Mouse (Mus musculus) brain, adult 2 months (tissue): ENCODE data around the gene Tada2b.
A peak's percentile ranks its signal among the peaks of the same experiment; 100 is the strongest.

Experiments used
- DNase-seq: peaks from one replicate; pipeline ENCODE4 v3.0.0; 2011; ENCODE audit warnings: low read depth, low spot score

Tada2b gene

DNA sequence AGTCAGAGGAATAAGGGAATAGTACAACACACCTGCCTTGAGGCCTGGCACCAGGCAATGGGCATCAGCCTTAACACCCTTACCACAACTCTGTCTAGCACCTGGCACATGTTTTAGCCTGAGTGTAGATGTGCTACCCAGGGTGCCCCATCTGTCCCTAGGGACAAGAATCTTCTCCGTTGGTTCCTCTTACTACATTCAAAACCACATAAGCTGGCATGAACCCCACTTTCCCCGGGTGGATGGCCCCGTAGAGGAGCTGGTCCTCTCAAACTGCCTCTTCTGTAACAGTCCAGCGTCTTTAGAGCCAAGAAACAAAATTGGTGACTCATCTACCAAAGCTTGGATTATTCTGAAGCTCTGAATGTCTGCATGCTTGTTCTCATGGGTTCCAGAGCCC, 3.7 kb downstream of the Tada2b start:
- DNase-seq, result no peak

DNA sequence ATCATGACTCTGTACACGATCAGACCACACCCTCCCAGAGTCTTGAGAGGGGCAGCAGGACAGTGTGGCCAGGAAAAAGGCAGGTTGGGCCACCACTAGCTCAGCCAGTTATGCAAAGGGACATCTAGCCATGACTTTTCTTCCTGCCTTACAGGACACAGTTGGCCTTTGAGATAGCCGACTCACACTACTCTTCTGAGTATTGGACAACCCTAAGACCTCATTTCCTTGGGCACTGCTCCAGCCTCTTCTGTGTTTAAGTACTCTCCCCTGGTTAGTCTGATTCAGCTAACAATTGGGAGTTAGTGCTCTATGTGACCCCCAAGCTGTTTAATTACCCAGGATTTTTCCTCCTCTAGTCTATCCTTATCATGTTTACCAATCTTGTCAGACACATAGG, 4.3 kb downstream of the Tada2b start:
- no peak for DNase-seq

DNA sequence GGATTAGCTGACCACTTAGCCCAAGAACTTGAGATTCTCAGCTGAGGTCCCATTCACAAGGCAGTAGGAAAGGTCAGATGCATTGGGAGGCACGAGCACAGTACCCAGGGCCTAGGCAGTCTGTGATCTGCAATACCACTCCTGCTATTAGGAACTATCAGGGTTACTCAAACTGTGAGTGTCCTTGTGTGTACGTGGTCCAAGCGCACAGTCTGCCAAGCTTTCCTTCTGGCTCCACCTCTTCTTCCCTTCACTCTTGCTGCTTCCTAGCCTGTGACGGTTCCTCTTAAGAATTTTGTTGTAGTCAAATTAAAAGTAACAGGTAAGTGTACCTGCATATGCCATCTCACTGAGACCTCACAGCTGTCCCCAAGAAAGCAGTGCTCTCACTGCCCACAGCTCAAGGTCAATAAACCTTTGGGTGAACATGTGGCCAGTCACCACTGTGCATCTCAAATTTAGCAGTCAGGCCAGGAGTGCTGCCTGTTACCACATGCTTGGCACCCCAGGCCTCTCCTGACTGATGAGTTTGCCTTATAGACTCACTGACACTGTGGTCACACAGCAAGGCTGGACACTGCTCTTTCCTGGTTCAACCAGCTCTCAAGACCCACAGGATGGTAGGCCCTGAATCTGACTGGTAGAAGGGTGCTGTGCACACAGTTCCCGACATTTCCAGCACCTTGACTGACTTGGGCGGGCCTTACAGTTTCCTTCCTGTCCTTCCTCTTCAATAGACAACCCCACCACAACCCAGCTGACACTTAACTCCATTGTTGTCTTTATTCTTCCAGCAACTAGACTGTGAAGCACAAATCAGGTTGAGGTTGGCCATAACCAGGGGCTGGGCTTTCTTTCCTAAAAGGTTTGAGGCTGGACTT, 5.3 kb downstream of the Tada2b start:
- no peak for DNase-seq

DNA sequence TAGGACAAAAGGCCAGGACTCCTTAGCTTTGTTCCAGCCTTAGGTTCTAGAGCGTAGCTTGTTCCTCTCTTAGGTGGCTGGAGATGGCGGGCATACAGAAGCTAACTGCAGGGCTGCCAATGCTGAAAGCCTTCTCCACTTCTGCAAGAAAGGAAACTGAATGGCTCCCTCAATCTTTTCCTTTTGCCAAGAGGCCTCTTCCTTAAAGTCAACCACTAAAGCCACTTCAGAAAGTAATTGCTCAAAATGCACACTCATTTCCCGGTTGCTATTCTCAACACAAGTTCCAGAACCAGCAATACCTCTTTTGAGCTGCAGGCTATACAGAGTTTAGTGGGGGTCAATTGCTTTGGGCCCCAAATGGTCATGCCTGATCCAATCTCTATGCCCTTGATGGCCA, 6.6 kb downstream of the Tada2b start:
- no peak for DNase-seq

DNA sequence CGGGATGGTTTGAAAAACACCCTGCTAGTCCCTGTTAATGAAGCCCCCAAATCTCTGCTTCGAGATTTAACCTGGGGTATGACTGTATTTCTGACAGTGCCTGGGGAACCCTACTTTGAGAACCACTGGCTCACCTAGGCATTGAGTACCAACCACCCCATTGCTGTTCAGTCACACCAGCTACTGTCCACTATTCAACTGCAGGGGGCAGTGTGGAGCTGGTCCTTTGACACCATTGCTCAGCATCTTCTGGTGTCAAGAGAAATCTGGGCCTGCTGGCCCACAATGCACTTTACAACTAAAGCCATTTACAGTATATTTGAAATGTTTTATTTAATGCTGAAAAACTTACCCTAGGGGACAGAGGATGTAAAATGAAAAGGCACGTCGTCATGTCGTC, 9.8 kb downstream of the Tada2b start:
- DNase-seq, result peak; percentile 81

DNA sequence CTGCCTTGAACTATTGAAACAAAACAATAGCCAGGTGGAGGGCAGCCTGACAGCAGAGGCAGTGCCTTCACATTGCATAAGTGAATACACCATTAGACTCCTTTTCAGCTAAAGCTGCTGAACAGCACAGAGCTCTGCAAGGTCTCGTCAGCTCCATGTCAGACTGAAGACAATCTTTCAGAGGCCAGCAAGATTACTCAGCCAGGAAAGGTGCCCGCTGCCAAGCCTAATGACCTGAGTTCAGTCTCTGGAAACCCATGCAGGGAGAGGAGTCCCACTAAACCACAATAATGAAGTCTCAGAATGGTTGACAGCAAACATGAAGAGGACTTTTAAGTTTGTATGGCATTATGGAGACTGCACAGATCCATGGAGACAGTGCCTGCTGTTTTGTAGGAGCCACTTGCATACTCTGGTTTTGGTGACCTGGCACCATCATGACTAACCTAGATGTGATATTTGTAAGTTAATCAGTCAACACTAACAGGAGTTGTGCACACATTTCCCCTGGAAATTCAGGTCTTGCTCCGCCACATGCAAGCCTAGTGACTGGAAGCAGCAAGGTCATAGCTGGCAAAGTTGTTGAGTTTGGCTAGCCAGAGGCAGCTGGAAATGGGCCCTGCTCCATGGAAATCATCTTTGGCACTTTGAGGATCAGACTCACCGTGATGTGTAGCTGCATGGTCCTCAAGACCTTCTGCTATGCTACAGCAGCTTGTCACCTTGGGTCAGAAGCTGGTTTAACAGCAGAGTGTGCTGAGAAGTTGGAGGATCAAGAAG, 11.0 kb downstream of the Tada2b start:
- DNase-seq, result no peak

DNA sequence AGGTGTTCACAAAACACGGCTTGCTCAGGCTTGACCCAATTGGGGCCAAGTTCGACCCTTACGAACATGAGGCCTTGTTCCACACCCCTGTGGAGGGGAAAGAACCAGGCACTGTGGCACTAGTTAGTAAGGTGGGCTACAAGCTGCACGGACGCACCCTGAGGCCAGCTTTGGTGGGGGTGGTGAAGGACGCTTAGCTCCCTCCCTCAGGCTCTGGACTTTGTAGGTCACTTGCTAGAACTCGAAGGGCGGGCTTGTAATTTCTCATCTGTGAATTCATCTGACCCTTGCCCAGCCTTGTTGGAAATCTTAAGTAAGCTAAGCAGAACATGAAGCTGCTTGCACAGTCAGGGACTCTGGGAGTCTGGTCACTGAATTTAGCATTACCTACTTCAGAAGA, 12.9 kb downstream of the Tada2b start:
- no peak for DNase-seq

DNA sequence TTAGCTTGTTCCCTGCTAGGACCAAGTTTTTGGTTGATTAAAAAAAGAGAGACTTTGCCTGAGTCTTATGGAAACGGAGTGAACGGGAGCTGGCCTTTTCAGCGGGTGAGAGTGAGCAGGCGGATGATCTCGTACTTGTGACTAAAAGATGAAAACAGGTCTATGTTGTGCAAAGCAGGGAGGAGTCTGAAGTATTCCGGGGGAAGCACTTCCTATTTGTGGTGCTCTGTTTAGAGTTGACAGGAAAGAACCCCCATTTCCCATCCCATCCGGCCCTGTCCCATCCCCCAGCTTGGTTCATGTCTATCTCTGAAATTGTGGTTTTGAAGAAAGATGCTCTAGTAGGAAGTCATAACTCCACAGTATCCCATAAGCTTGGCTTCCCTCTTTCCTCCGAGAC, 18.2 kb downstream of the Tada2b start:
- DNase-seq, result no peak

DNA sequence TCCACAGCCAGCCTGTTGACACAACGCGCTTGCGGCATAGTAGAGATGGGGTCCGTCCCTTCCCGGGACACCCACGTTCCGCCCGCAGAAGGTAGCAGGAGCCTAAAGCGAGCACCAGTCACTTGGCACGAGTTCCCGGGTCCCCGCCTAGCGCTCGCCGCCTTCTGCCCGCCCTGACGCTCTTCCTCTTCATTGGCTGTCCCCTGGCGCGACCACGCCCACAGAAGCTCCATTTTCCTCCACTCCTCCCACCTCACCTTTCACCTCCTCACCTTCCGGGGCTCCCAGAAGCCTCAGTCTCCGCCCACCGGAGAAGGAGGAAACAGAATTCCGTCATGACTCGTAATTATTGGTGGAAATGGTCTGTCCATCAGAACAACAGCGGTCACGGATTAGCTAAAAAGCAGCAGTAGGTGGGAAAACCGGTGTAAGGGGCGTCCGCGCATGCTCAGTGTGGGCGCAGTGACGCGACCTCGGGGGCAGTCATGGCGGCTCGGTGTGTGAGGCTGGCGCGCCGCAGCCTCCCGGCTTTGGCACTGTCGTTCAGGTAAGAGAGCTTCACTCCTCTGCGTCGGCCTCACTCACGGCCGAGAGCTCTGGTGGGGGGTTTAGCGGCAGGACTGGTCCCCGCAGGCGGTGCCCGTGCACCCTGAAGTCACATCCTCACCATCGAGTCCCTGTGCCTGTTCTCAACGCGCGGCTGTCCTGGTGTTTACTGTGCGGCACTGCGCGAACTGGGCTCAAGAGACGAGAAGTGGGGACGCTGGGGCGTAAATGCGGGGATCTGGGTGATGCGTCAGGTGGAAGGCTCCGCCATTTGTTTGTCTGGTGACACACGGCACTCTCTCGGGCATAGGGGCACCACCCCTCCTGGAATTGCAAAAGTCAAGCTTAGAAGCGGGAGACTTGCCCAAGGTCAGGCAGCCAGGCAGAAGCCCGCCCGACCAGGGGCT, 19.1 kb downstream of the Tada2b start, which contains the start of gene Grpel1:
TSS of gene Grpel1 (plus strand) at position 290 of the 953 bp plus-strand sequence.
- peak; percentile 100 for DNase-seq

DNA sequence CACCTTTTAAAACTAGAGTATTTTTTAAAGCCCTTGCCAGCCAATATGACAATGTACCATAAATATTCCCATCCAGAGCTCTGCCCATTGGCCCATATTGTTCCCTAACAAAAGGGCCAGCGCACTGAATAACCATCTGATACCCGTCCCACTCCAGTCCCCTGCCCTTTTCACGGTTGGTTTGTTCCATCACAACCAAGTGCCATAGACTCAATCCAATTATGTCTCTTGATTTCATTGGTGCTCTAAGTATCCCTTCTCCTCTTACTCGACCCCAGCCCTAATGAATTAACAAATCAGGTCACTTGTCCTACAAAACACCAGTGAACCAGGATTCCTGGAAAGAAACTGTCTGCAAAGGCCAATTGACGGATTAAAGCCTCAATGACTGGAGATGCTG, 20.7 kb downstream of the Tada2b start:
- no peak for DNase-seq

DNA sequence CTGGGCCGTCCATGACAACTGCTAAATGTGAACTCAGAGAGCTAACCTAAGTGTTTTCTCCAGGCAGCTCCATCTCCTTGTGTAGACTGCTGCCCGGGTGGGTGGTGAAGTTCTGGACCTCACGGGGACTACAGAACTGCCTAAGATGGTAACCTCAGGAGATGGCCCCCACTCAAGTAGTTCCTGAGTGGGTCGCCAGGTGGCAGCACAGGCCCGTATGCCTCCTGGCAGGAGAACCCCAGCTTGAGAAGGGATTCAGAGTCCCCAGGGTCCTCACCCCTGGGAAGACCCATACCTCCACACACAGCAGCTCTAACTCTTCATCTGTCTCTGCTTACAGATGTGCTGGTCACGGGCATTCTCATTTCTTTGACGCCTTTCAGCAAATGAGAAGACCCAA, 21.3 kb downstream of the Tada2b start:
- peak; percentile 70 for DNase-seq

DNA sequence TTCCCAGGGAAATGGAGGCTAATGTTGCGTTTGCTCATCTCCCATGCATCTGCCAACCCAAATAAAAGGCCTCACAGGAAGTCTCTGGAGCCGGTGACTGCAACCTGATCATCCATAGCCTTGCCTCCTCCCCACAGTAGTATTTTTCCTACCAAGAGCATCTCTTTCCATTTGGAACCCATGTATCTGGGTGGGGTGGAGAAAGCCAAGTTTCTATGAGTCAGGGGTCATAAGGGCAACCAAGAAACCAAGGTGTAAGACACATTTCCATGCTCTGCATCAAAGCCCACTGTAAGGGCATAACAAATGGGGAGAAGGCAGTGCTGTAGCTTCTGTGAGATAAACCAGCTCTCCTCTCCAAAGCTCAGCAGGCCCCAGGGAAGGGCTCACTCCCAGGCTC, 22.9 kb downstream of the Tada2b start:
- no peak for DNase-seq

DNA sequence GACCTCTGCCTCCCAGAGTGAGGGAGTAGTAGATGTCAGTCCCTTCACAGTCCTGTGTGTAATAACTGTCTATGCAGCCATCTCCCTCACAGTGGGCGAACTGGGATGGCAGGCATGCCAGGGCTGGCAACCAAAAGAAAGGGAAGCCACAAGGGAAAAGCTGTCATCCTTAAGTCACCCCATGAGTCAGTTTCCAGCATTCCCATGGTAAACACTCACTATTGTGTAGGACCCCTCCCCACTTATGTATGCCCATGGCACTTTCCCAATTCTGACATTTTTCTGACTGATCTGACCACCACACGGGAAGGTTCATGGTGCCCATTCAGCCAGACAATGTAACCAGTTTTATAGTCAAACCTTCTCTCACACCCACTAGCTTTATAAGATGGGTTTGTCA, 23.4 kb downstream of the Tada2b start:
- DNase-seq, result no peak

DNA sequence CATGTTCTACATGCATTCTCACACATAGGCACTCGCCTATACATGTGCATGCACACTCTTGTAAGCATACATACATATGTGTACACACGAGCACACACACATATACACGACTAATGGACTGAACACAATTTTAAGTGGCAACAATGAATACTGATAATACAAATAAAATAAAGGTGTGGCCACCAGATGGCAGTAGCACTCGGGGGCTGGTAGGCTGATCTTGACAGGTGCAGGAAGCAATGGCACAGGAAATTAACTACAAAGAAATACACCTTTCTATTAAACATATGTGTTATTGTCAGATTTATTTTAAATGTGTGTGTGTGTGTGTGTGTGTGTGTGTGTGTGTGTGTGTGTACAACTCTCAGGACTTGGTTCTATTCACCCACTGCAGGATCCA, 25.2 kb downstream of the Tada2b start:
- DNase-seq, result peak; percentile 66

DNA sequence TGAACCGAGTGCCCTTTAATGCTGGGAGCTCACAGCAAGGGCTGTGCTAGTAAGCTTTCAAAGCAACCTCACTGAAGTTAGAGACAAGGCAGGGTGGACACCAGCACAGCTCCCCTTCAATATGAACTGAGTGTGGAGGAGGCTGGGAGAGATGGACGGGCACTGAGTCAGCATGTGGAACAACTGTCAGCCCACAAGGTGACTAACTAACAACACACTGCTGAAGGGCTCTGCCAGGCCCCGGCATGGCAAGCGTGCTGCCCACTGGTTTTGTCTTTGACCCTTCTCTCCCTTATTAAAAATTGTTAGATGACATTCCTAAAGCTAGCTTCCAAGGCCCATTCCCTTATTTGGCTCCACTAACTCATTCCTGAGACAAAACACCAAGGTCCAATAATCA, 26.4 kb downstream of the Tada2b start:
- DNase-seq, result no peak

DNA sequence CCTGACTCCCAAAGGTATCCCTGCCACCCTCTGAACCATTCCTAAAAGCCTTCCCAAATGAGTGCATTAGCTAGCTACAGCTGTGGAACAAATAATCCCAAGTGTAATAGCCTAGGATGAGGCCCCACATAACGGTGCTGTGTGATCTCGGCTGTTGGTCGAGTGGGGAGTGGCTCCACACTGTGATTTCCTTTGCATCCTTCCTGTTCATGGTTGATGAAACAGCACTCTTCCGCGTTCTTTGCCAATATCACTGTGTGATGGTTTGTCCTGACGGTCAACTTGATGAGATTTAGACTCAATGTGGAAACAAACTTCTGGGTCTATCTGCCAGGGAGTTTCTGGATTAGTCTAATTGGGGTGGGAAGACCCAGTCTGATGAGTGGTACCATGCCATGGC, 31.3 kb downstream of the Tada2b start:
- DNase-seq, result no peak

DNA sequence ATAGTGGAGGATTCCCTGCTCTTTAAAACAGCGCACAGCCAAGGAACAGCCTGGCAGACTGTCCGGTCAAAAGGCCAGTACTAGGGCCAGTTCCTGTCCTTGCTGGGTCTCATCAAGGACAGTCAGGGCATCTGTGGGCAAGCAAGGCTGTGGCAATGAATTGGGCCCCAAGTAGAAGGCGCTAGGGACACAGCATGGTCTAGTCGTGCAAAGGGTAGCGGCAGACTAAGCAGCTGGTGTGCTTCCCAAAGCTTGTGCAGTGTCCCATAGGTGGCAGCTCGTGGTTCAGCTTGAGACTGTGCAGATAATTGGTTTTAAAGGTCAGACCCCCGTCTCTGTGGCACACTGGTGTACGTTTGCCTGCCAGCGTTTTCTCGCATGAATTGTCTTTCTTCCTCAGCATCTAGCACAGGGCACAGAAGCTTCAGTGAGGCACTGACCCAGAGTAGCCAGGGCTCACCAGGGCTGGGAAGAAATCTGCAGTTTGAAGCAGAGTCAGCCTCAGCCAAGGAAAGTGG, 32.2 kb downstream of the Tada2b start:
- no peak for DNase-seq

DNA sequence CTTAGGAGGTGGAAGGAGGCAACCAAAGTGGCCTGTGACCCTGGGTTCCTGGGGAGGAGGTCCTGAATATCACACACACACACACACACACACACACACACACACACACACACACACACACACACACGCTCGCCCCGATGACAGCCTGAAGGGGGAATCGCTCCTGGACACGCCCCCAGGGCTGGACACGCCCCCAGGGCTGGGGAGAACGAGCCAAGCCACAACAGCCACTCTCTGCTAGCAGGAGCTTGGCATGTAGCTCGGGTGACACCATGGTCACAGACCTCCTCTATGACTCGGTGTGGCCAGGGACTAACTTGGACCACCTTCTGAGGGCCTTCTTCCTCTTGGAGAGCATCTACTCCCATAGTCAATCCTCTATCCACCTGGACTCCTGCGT, 33.0 kb downstream of the Tada2b start:
- DNase-seq, result no peak

DNA sequence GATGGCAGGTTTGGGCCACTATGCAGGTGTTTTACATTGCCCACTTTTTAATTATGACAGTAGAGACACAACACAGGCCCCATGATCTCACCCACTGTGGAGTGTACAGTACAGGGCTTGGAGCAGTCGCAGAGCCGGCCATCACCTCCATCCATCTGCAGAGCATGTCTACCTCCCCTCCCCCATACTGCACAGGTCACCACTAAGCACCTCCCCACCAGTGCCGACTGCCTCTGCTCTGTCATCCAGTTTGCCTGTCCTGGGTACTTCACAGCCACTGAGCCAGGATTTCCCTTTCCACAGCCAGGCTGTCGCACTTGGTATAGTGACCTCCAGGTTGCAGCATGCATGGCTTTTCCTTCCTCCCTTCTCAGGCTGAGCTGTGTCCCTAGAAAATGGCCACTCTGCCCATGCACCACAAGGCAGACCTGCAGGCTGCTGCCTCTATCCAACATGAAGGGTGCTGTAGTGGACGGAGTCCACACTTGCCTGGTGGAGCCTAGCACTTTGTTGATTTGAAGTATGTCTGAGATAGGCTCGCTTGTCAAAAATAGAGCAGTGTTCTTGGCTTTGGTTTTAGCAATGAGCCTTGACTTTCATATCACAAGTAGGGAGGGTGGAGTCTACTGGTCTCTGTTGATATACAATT, 34.3 kb downstream of the Tada2b start:
- no peak for DNase-seq

DNA sequence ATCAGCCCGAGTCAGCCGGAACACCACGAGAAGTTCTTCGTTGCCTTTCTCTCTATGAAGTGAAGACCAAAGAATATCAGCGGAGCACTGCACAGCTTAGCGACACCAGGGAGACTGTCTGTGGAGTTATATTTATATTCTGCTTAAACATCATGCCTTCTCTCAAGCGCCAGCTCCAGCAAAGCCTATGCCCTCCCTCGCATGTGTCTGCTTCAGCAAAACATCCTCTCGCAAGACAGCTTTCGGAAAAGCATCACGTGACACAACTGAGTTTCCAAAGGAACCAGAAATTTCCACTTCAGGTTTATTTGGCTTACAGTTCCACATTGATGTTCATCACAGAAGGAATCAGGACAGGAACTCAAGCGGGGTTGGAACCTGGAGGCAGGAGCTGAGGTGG, 36.2 kb downstream of the Tada2b start:
- peak; percentile 66 for DNase-seq
